Mouse (Mus musculus): ENCODE measurements around the gene Mrm3.
"Not testable (repeated sequence)": the region's sequence is repeated elsewhere in the genome, so short reads cannot be mapped to it uniquely, and the experiment has no call there.

The Mrm3 gene

DNA sequence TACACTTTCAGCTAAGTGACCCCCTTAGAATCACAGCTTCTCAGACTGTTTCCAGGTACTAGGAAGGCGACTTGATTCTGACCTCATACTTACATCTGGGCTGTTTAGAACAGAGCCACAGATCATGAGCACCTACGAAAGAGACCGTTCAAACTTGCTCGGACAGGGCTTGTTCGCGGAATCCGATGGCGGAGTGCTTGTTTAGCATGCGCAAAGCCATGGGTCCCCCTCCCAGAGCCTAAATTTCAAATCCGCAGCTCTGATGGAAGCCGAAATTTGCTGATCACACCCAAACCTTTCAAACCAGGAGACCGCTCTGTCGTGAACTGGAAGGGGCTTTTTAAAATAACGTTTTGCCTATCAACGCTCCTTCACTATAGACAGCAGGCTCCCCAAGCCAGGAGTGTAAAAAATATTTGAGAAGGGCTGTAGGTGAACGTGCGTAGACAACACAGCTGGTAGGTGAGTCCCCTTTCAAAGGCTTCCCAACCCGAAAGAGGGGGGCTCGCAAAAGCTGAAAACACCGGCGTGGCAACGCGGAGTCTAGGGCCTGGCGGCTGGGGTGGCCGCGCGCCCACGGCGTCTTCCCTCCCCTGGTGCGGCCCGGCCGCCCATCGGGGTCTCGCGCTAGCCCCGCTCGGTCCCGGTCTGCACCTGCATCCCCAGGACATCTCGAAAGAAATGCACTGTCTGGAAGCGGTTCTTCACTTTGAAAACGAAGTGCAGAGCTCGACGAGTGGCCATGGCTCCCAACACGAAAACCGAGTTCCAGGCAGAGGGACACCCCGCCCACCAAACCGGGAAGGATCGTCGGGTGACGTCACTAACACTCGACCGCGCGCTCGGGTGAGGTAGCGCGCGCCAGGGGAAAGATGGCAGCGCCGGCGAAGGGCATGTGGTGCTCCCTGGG is at the start of gene Mrm3, which contains the start of gene Glod4:
Gene Mrm3 (plus strand): TSS at position 815 of the 910 bp plus-strand sequence.
Gene Glod4 (minus strand): TSS at position 825 of the 910 bp plus-strand sequence.
- in situ Hi-C loops (cut with MboI; ENCODE audit: low sequenced_read_pairs), result no loop called here

DNA sequence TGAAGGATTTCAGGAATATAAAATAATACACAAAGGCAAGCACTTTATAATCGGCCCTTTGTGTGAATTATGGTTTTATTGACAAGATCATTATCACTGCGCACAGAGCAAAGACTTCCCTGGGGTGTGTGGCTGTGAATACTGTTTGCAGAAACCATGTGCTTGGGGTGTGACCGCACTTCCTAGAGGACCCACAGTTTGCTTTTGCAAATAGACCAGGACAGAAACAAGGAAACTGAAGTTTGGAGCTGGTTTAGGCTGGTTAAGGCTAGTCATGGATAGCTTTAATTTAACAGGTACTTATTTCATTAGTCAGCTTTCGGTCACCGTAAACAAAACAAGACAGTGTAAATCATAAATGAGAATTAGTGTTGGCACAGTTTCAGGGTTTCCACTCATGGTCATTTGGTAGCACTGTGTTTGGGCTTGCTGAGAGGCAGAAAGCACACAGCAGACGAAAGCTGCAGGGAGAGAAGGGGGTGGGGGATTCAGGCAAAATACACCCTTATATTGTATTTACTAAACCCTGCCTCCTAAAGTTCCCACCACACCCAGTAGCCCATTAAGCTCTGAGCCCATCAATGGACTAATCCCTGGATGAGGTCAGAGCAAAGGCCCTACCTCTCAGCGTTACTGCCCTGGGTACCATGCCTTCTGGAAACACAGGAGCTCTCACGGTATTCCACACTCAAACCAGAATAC is 47.1 kb upstream of the Mrm3 start:
- in situ Hi-C loops (cut with MboI; ENCODE audit: low sequenced_read_pairs), result no loop called here

DNA sequence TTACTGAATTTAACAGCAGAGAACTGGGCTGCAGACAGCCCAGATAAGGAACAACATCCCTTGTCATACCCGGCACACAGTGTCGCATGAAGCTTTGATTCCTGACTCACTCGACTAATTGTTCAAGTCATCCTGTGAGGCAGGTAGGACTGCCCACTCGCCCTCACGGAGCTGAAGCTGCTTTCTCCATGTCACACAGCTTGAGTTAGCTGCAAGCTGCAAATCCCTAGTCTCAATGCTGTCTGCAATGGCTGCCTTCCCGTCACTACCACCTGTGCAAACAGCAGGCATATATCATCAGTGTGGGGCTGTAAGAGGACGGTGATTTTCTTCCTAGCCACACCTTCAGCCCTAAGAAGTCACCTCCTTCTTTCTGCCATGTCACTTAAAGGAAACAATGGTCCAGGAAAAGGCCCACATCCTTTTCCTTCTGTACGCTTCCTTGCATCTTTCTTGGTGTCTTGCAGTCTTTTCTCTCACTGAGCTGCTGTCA is 46.5 kb upstream of the Mrm3 start:
- in situ Hi-C loops (cut with MboI; ENCODE audit: low sequenced_read_pairs), result no loop called here

DNA sequence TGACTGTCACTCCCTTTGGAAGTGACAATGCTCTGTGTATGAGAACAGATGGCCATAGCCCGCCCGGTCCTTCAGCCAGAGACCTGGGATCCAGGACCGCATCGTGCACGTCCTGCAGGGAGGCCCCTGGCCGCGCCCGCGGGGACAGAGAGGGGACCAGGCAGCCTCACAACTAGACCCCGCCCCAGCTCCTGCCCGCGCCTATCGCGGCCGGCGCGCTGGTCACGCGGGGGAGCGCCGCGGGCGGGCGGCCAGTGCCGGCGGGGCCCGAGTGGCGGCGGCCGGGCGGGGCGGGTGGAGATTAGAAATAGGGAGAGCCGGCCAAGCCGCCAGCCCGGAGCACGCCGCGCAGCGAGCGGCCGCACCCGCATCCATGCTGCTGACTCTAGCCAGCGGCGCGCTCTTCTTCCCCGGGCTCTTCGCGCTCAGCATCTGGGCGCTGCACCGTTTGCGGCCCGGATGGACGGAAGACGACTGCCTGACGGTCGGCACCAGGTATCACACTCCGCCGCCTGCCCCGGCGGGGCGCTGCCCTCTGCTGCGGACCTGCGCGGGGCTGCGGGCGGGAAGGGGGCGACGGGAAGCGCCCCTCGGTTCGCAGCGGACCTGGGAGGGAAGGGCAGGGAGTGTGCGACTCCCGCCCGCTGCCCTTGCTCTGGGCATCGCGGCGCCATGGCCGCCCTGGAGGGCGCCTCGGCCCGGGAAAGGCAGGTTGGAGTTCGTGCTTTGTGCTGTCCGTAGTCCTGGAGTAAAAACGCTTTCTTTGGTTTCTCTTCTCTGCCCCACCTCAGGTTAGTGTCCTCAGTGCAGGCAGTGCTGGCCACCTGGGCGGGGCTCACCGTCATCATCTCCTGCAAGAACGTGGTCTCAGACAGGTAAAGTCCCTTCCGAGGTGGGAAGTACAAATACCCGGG is 41.5 kb upstream of the Mrm3 start:
- in situ Hi-C loops (cut with MboI; ENCODE audit: low sequenced_read_pairs), result no loop called here

DNA sequence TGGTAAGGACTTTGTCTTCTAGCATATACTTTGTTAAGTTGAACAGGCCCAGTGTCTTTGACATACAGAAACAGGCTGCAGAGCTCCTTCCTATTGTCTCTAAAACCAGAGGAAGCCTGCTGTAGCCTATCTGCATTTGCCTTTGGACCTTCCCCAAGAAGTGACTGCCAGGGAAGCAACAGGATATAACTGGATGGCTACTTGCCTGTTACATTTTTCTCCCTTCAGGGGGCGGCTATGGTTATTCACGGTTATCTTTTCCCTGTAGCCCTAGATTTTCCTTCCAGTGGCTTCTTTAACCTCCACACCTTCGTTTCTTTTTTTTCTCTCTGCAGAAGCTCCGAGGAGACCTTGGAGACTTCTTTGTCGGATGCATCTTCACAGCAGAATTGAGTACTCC is 36.7 kb upstream of the Mrm3 start:
- in situ Hi-C loops (cut with MboI; ENCODE audit: low sequenced_read_pairs), result no loop called here

DNA sequence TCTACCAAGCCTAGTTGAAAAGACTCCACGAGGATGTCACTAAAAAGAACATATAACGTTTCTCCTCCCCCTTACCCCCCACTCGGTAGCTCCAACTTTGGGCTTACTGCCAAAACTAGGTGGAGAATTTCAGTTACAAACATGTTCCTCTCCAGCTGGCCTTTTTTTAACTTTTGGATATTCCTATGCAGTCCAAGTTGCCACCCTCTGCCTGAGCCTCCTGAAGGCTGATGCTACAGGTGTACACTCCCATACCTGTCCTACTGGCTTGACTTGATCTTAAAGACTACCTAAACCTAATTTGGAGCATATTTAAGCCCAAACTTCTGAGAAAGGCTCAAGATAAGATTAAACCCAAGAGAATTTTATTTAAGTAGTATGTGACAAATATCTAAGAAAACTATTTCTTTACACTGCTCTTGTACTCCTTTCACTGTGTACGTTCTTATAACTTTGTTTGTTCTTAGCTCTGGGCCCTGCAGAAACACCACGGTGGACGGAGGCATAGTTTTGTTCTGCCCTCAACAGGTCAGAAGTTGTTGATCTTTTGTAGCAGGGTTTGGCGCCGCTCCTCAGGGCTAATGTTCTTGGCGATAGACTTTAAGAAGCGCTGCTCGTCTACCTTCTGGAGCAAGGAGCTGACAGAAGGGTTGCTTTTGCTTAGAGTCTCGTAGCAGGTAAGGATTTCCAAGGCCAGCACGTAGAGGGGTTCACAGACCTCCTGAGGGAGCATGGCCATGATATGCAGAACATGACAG is 33.1 kb upstream of the Mrm3 start:
- in situ Hi-C loops (cut with MboI; ENCODE audit: low sequenced_read_pairs), result no loop called here

DNA sequence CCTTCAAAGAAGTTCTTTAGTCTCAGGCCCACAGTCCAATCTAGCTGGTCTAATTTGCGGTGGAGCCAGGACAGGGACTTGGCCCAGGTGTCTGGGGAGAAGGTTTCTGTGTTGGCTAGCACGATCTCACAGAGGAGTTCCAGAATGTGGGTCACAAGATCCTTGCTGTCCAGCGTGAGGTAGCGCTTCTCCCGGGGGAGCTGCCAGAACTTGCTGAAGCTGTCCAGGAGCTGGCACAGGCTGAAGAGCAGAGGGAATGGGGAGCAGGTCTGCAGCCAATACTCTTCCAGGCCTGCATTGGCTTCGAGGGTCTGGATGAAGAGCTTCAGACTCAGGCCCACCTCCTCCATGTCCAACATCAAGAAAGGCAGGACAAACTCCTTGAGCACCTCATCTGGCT is 31.9 kb upstream of the Mrm3 start:
- in situ Hi-C loops (cut with MboI; ENCODE audit: low sequenced_read_pairs), result not testable (repeated sequence)

DNA sequence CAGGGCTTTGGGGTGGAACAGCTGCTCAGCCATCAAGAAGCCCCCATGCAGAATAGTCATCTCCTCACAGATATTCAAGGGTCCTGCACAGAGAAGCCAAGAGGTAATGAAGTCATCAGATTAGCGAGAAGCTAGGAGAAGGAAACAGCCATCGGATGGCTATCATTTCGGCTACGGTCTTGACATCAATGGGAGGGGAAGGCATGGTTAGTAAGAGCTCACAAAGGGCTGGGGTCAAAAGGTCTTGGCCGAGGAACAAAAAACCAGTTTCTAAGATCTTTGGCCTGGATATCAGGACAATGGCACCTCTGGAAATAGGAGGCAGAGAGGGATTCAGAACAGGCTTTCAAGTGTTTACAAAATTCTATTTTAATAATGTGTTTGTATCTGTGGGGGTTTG is 29.7 kb upstream of the Mrm3 start:
- in situ Hi-C loops (cut with MboI; ENCODE audit: low sequenced_read_pairs), result no loop called here

DNA sequence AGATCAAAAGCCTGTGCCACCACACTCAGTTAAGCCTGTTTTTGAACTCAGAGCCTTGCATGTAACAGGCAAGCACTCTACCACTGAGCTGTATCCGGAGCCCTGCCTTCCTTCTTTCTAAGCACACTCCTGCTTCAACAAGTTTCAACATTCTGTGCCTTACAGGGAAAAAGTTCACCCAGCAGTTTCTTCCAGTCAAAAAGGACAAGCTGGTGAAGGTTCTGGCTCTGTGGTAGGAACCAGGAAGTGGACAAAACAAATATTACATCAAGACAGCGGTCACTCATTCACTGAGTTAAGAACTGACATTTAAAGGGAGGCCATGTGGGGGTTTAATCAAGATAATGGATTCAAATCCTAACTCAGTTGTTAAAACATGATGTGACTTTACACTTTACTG is 28.5 kb upstream of the Mrm3 start:
- in situ Hi-C loops (cut with MboI; ENCODE audit: low sequenced_read_pairs), result no loop called here

DNA sequence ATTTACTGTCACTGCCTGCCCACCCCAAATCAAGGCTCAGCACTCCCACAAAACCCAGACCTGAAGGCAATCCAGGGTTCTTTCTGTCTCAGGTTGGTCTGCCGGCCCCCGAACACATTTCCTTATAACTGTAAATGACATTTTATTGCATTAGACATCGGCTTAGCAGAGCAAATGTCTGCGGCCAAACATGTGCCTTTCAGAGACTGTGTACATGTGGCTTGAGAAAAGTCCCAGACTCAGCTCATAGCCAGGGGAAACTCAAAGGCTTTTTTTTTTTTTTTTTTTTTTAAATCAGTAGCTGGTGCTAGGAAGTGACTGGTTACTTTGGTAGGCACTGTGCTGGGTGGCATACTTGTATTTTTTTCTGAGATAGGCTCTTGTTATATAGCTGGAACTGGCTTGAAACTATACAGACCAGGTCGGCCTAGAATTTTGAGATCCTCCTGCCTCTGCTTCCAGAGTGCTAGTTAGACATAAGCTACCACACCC is 27.4 kb upstream of the Mrm3 start:
- in situ Hi-C loops (cut with MboI; ENCODE audit: low sequenced_read_pairs), result no loop called here

DNA sequence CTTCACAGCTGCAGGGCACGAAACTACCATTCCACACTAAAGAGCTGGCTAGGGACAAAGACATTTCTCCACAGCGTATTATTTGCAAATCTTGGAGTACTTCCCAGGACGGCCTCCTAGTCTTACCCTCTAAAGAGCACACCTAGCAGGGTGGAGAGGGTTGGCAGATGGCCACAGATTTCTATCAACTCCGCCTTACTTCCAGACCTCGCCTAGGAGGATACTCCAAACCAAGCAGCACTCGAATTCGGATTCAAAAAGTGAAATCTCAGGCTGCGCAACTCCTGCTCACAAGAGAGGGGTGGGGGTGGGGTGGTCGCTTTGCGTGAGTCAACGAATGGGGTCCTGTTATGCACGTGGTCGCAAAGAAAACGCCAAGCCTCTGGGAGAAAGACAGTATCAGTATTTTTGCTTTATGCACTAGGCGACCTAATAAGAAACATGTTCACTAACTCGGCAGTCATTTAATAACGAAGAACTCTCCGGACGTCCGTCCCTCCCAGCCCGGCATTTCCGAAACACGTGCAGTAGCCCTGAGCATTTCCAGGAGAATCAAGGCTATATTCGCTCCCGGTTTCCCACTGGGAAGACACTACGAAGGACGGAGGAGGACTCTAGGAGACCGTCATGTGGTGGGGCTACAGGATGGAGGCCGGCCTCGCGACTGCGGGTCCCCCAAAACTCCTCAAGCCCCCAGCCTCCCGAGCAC is 26.7 kb upstream of the Mrm3 start:
- in situ Hi-C loops (cut with MboI; ENCODE audit: low sequenced_read_pairs), result no loop called here

DNA sequence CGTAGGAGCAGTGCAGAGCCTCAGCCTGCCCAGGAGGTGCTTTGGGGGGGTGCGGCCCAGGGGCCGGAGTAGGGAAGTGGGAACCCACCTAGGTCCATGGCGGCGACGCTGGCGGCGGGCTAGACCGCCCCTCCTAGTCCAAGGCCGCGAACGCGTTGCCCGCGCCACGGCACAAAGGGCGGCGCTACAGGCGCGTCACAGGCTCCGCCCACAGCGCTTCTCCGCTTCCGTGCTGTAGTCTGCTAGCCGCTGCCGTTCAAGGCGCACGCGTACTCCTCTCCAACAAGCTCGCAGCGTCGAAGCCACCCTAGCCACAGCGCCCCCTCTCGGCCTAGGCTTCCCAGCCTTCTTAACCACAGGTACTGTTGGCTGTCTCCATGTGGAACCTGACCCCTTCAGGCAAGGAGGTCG is 26.1 kb upstream of the Mrm3 start, which contains the start of the genes Dbil5 and Gemin4:
Gene Dbil5 (plus strand): TSS at position 219 of the 411 bp plus-strand sequence.
Gene Gemin4 (minus strand): TSS at position 275 of the 411 bp plus-strand sequence.
- in situ Hi-C loops (cut with MboI; ENCODE audit: low sequenced_read_pairs), result no loop called here

DNA sequence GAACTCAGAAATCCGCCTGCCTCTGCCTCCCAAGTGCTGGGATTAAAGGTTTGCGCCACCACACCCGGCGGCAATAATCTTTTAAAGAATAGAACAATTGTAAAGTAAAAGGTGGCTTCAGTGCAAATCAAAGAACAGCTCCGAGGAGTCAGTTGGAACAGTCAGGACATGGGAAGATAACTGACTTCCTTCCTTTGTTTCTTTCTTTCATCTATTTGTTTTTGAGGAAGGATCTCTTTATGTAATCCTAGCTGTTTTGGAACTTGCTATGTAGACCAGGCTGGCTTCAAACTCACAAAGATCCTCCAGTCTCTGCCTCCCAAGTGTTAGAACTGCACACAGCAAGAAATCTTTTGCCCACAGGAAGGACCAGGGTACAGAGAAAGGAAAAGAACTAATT is 18.9 kb upstream of the Mrm3 start:
- in situ Hi-C loops (cut with MboI; ENCODE audit: low sequenced_read_pairs), result no loop called here

DNA sequence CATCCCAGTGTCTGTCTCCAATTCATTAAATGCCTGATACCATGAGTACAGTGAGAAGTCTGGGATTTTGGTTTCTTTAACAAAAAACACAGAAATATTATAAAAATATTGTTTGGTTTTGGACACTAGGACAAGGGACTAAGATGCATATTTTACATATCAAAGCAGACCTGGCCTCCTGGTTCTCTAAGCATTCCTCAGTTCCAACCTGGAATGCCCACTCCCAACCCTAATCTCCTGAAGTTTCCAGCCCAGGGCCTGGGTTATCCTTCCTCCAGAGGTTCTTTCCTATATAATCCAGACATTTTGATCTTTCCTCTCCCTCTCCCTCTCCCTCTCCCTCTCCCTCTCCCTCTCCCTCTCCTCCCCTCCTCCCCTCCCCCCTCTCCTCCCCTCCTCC is 18.5 kb upstream of the Mrm3 start:
- in situ Hi-C loops (cut with MboI; ENCODE audit: low sequenced_read_pairs), result no loop called here

DNA sequence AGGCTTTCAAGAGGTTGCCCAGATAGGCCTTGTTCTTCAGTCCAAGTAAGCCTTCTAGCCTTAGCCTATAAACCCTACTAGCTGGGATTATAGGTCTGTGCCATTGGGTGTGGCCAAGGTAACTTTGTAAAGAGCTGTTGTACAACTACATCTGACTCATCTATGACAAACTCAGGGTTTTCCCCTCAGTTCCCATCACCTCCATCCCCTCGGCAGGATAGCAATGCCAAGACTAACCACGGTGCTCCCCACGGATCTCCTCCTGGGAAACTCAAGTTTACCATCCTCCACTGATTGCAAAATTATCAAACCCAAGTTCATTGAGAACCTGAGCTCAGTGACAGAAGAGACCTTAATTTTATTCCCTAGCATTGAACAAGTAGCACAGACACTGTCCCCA is 7.4 kb upstream of the Mrm3 start:
- in situ Hi-C loops (cut with MboI; ENCODE audit: low sequenced_read_pairs), result no loop called here

DNA sequence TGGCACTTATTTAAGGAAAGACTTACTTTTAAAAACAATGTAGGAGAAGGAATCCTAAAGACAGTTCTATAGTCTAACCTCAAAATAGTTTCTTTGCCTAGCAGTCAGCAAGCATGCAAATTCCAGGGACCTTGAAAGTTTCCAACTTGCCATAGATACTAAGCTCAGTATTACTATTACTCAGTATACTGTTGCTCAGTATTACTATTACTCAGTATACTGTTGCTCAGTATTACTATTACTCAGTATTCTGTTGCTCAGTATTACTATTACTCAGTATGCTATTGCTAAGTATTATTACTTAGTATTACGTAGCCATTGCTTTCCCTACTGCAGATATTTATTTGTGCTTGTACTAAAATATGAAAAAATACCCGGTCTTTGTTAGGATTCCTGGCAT is 3.8 kb upstream of the Mrm3 start:
- in situ Hi-C loops (cut with MboI; ENCODE audit: low sequenced_read_pairs), result no loop called here

DNA sequence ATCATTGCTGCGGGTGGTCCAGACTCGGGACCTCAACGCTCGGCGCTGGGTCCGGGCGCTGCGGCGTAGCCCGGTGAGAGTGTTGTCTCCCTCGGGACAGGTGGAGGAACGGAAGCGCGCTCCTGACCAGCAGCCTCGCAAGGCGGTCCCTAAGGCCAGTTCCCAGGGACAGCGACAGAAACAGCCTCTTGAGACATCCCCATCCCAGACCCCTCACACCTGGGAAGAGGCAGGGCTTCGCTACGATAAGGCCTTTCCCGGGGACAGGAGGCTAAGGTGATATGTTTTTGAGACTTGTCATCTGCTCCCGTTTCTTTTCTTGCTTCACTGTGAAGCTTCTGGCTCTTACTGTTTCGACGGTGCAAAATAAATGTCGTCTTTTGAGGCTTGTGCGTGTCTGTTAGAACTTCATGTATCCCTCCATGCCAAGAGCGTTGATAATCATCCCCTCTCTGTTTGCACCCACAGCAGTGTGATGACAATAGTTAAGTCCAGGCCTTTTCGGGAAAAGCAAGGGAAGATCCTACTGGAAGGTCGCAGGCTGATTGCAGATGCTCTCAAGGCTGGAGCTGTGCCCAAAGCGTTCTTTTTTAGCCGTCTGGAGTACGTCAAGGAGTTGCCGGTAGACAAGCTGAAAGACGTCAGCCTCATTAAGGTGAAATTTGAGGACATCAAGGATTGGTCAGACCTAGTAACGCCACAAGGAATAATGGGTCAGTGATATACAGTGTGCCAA is 464 bp downstream of the Mrm3 start:
- in situ Hi-C loops (cut with MboI; ENCODE audit: low sequenced_read_pairs), result no loop called here

DNA sequence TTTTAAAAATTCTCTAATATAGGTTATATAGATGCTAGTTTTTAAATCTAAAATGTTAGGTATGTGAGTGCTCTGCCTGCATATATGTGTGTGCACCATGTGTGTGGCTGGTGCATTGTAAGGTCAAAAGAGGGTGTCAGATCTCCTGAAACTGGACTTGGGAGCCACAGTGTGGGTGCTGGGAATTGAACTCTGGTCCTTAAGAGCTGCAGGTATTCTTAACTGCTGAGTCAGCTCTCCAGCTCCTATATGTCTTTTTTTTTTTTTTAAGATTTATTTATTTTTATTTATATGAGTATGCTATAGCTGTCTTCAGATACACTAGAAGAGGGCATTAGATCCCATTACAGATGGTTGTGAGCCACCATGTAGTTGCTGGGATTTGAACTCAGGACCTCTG is 2.9 kb downstream of the Mrm3 start:
- in situ Hi-C loops (cut with MboI; ENCODE audit: low sequenced_read_pairs), result no loop called here

DNA sequence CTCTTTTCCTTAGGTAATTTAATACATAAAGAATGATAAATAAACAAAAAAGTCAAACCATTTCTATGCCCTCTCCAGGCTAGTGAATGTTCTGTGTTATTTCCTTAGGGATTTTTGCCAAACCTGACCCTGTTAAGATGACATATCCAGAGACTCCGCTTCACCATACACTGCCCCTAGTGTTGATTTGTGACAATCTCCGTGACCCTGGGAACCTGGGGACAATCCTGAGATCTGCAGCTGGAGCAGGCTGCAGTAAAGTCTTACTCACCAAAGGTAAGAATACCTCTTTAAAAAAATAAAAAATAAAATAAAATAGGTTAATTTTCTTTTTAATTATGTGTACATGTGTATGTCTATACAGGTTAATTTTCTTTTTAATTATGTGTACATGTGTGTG is 3.7 kb downstream of the Mrm3 start:
- in situ Hi-C loops (cut with MboI; ENCODE audit: low sequenced_read_pairs), result no loop called here

Measured in CH12F3 (cell line).